Mouse (Mus musculus): ENCODE measurements around the gene 6030445D17Rik.

6030445D17Rik gene

DNA sequence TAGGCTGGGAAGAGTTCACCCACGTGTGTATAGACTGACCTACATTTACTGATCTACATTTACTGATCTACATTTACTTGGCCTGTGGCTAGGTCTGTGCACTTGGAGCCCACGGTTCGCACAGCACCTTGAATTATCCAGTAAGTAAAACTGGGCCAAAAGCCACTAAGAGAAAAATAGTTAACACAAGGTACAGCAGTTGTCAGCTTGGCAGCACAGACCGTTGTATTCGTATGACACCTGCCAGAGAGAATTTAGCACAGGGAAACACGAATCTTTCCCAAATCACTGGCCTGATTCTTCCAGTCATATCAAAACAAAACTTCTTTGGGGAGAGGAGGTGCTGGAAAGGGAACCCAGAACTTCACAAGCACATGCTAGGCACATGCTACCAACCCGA is 3.8 kb upstream of the 6030445D17Rik start:
- in situ Hi-C loops (cut with MboI, MseI), result loop anchor here (5.0 kb wide), 1 partner anchor 54 kb away; no protein-coding TSS in a partner anchor

DNA sequence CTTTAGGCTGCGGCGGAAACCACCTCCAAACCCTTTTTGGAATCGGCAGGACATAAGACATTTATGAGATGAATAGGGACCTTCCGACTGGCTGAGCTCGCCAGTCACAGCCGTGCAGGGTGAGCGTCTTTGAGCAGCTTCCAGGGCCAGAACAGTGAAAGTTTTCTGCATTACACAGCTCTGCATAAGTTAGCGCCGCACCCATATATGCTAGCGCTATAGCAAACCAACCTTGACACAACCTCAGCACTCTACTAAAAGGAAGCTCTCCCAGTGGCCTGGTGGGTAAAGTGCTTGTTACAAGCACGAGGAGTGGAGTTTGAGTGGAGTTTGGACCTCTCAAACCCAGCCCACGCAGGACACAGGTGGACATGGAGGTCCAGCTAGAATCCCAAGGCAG is 2.8 kb upstream of the 6030445D17Rik start:
- in situ Hi-C loops (cut with MboI, MseI), result loop anchor here (5.0 kb wide), 1 partner anchor 53 kb away; no protein-coding TSS in a partner anchor

DNA sequence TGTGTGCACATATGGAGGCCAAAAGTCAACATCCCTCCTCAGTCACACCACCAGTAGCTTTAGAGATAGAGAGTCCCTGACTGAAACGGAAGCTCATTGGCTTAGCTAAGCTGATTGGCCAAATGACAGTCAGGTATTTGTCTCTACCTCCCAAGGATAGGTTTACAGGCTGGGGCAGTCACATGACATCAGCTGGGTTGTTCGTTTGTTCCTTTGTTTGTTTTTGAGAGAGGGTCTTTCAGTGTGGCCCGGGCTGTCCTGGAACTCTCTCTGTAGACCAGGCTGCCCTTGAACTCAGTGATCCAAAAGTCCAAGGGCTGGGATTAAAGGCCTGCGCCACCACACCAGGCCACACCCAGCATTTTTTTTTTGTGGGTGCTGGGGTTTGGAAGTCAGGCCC is 844 bp upstream of the 6030445D17Rik start:
- in situ Hi-C loops (cut with MboI, MseI), result no loop called here

DNA sequence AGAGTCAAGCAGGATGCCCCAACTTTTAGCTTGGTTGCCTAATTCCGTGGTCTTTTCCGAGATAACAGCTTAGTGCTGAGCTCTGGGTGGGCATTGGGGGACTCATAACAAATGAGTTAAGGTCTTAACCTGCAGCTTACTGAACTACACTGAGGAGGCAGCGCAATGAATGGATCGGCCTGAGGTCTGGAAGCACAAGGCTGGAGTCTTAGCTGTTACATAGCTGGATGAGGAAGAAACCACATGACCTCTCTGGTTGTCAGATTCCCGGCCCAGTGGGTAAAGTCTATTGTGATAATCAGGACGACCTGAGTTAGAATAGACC is 327 bp upstream of the 6030445D17Rik start:
- in situ Hi-C loops (cut with MboI, MseI), result no loop called here

DNA sequence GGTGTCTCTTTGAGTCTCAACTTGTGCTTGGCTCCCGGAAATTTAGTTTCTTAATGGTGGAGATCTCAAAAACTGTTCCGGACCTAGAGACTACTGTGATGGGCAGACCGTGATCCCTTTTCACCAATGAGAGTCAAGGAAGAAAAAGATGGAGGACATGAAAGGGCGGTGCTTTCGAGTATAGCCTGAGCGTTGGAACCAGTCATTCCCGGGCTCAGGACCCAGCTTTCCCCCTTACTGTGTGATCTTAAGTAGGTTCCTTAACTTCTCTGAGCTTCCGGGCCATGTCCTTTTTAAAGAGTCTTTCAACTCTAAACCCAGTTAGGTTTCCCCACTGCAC is 759 bp downstream of the 6030445D17Rik start:
- in situ Hi-C loops (cut with MboI, MseI), result no loop called here

DNA sequence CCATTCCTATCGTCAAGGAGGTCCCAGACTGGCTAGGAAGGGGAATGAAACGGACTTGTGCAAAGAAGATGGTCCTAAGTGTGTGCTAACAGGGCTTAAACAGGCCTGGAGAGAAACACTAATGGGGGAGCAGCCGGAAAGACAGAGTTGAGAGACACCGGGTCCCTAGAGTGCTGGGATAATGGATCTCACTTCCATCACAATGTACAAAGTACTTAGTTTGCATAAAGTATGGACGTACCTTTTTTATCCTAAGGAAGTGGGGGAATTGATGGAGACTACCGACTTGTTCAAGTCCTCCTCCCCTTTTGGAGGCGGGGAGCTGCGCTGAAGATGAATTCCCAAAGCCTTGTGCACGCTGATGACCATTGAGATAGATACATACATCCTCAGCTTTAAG is 1.4 kb downstream of the 6030445D17Rik start:
- in situ Hi-C loops (cut with MboI, MseI), result no loop called here

DNA sequence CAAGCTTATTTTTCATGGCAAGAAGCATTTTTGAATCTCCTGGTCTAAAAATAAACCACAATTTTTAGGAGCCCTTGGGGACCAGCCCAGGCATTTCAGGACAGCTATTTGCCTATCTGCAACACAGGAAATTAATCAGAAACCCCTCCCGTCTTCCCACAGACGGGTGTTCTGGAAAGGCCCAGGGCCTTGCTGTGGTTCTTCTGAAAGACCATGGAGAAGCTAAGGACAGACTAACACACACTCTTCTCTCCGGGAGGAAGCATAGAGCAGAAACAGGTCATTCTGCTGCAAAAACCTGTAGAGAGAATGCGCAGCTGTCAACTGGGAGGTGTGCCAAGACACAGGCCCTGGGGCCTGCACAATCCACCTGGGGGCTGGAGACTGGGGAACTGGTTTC is 4.2 kb downstream of the 6030445D17Rik start:
- in situ Hi-C loops (cut with MboI, MseI), result no loop called here

DNA sequence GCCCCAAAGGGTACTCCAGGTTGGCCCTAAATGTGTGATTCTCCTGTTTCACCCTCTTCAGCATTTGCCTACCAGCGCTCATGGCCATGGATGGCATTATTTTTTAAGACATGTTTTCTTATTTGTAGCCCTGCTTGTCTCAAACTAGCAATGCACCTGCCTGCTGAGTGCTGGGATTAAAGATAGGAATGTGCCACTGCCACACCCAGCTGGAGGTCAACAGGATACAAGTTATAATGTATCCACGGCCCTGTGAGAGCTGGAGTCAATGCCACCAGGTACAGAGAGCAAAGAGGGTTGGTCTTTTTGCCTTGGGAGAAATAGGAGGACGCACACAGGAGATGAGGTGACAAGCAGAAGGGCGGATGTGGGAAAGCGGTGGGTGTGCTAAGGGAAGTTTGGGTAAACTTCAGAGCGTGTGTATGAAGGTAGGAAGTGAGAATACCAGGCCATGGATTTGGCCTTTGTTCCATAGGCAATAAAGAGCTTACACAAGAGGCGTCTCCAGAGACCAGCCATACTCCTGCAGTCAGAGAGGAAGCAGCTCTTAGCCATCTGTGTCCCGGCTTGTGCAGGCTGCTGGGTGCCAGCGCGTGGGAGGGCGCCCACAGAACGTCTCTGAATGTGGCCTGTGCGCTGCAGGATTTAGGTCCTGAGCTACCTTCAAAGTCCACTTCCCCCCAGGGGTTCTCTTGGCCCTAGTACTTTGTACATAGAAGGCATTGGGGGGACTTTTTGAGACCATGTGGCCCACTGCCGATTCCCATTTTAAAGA is 6.7 kb downstream of the 6030445D17Rik start:
- in situ Hi-C loops (cut with MboI, MseI), result no loop called here

DNA sequence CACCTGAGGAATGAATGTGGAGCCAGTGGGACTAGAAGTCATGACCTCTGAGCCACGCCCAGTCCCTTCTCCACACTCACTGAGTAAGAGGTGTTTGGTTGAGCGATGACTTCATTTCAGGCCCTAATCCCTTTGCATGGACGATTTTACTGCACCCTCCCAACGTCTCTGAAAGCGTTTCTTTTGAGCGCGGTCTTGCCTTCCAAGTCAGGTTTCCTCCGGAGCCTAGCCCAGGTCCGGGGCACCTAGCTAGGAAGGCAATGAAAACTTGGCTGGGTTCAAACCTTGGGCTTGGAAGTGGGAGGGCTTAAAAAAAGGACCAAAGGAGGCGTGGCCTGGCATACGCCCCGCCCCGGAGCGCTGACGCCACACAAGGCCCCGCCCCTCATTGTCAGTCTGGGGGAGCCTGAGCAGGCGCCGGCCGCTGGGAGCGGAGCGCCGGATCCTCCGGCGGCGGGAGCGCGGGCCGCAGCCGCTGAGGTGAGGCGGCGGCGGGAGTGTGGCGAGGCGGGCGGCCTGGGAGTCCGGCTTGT is 7.4 kb downstream of the 6030445D17Rik start, which contains the start of gene Luzp1:
Luzp1 (plus strand) TSS at position 391 of the 533 bp plus-strand sequence.
- in situ Hi-C loops (cut with MboI, MseI), result no loop called here

DNA sequence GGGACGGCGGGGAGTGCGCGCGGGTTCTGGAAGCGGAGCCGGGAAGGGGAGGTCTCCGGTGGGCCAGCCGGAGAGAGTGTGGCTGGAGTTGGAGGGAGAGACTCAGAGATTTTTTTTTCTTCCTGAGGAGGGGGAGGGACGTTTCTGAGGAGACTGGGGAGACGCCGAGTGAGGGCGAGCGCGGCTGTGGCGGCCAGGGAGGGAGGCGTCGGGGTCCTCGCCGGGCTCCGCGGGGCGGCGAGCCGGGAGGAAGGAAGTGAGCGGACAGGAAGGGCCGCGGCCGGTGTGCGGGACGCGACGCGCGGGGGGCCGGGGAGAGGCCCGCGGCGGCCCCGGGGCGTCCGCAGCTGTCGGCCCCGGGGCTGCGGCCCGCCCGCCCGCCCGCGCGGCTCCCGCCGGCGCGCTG is 7.9 kb downstream of the 6030445D17Rik start:
- in situ Hi-C loops (cut with MboI, MseI), result no loop called here

DNA sequence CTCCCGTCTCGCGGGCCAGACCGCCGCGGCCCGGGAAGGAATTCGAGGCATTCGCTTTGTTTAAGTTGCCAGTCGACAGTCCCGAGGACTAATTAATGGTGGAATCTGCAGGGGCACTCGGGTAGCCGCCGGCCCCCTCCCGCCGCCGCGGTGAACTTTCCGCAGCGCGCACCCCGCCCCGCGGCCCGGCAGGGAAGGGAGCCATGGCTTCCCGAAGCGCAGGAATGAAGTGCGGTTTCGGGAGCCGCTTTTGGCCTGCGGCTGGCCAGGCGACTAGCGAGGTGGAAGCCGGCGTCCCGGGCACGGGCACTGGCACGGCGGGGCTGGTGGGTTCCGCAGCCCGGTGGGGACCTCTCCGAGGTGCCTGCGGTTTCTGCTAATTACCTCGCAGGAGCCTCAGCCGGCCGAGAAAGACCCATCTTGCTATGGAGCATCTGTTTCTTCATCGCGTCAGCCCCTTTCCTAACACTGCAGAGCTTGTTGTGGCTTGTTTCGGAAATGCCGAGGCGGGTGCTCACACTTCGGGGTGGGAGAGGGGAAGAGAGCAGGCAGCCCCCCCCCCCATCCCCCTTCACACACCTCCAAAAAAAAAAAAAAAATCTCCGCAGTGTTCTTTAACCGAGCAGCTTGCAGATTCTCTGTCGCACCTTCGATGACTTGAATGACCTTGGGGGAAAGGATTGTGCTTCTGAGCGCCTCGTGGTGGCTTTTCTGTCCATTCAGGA is 8.5 kb downstream of the 6030445D17Rik start:
- in situ Hi-C loops (cut with MboI, MseI), result no loop called here

DNA sequence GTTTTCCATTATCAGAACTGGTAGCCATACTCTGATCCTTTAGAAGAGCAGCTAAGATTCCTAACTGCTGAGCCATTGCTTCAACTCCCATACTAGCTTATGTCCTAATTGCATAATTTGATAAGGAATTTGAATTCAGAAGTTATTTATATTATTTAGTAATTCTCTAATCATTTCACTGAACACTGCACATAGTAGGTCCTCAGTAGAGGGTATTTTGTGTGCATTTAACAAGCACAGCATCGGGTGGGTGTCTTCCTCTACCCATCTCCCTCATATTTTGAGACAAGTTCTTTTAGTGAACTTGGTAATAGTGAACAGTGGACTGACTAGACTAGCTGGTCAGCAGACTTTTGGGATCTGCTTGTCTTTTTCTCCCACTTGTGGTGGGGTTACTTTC is 14.6 kb downstream of the 6030445D17Rik start:
- in situ Hi-C loops (cut with MboI, MseI), result no loop called here

DNA sequence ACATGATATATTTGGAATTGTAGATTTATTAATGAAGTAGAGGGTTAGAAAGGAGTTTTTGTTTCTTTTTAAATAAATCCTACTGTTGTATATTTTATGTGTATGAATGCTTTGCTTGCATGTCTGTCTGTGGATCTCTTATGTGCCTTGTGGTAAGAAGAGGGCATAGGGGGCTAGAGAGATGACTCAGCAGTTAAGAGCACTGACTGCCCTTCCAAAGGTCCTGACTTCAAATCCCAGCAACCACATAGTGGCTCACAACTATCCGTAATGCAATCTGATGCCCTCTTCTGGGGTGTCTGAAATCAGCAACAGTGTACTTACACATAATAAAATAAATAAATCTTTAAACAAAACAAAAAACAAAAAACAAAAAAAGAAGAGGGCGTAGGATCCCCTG is 24.5 kb downstream of the 6030445D17Rik start:
- in situ Hi-C loops (cut with MboI, MseI), result no loop called here

DNA sequence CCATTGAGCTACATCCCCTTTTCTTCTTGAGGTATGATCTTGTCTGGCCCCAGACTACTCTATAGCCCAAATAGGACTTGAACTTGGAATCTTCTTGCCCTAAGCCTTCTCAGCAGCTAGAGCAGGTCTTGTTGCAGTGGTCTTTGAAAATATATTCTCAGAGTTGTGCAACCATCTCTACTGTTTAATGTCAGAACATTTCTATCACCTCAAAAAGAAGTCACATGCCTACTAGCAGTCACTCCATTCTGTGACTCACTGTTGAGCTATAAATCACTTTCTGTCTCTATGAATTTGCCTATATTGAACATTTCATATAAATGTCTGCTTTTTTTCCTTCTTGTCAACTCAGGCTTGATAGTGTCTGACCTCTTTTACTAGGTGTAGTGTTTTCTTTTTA is 33.9 kb downstream of the 6030445D17Rik start:
- in situ Hi-C loops (cut with MboI, MseI), result no loop called here

DNA sequence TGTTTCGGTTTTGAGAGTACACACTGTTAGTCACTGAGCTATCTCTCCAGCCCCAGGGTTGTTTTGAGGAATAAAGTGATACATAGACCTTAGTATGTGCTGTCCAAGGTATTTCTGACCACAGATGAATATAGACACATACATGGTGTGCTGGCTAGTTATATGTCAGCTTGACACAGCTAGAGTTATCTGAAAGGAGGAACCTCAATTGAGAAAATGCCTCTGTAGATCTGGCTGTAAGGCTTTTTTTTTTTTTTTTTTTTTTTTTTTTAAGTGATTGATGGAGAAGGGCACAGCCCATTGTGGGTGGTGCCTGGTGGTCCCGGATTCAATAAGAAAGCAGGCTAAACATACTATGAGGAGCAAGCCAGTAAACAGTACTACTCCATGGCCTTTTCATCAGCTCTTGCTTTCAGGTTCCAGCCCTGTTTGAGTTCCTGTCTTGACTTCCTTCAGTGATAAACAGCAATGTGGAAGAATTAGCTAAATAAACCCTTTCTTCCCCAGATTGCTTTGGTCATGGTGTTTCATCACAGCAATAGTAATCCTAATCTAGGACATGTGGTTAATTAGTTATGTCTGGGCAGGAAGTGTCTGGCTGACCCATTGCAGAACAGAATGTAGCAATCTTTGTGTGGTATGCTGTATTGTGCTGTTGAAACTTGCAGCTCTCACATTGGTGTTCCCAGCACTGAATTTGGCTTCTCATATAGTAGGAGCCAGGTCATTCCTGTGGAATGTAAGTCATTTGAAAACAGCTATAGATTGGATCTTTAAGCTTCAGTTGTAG is 43.6 kb downstream of the 6030445D17Rik start:
- in situ Hi-C loops (cut with MboI, MseI), result no loop called here

DNA sequence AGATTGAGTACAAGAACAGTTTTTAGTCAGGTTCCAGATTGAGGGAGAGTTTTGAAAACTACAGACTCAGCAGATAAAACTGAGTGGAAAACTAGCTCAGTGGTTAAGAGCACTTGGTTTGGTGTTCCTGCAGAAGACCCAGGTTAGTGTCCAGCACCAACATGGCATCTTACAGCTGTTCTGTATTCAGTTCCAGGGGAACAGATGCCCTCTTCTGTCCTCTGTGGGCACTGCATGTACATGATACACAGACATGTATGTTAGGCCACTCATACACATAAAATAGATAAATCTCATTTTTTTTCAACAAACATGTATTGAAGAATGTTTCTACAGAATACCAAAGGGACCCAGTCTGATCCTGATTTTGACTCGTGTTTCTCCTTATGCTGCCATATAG is 47.8 kb downstream of the 6030445D17Rik start:
- in situ Hi-C loops (cut with MboI, MseI), result loop anchor here (5.0 kb wide), 1 partner anchor 53 kb away; no protein-coding TSS in a partner anchor

DNA sequence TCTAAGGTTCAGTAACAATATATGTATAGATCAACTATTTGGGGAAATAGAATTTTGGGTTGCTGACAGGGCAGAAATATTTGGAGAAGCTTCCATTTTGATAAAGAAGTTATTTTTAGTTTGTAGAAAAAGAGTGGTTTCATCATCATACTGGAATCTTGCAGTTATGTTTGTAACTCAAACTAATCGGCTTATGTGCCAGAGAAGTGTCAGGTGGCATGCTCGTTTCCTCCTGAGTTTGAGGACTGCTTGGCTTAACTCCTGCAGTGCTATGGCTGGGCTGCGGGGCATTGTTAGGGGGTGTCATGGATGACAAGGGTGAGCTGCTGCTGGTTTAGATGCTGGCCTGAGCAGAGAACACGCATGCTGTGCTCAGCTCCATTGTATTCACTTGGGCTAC is 49.7 kb downstream of the 6030445D17Rik start:
- in situ Hi-C loops (cut with MboI, MseI), result loop anchor here (5.0 kb wide), 1 partner anchor 54 kb away; no protein-coding TSS in a partner anchor

DNA sequence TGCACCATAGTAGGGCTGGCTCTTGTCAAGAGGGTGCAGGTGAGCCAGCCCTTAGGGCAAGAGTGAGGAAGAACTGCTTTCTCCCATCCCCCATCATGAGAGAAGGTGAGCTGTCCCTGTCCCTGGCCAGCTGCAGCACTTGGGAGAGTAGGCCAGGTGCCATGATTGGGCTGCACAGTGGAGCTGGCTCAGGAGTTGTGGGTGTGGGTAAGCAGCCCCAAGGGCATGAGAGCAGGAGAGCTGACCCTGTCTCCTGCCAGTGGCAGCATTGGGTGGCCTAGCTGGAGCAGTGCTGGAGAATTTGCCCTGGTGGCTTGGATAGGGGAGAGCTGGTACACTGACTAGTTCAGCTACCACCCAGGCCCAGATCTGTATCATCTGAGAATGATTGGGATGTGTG is 50.9 kb downstream of the 6030445D17Rik start:
- in situ Hi-C loops (cut with MboI, MseI), result loop anchor here (5.0 kb wide), 1 partner anchor 56 kb away; no protein-coding TSS in a partner anchor
